Mouse (Mus musculus) gastrocnemius, postnatal 25 days (tissue): ENCODE measurements at regions not wholly inside any gene's neighbourhood (a gene's known extent, or its start where the extent isn't known, plus 50 kb on each side); places are given as distances from the start of the nearest gene placed in this dataset.

Experiments
- DNase-seq: peaks from one replicate; pipeline ENCODE4 v3.0.0; 2022

DNA sequence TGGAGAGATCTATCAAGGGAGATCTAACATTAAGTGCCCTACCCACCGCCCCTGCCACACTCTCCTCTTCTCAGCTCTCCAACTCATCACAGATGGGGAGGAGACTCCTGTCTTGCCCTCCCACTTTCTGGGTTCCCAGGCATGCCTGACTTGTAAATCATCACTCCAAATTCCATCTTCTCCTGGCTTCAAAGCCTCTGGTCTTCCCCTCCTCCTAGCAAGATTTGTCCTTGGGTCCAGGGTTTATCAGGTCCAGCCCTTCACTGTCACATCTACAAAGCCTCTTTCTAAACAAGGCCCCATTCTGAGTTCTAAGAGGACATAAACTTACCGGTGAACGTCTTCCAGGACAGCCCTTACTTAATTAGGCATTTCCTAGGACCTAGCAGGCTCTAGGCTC, 73.3 kb upstream of the Col5a1 start:
- DNase-seq, result no peak

DNA sequence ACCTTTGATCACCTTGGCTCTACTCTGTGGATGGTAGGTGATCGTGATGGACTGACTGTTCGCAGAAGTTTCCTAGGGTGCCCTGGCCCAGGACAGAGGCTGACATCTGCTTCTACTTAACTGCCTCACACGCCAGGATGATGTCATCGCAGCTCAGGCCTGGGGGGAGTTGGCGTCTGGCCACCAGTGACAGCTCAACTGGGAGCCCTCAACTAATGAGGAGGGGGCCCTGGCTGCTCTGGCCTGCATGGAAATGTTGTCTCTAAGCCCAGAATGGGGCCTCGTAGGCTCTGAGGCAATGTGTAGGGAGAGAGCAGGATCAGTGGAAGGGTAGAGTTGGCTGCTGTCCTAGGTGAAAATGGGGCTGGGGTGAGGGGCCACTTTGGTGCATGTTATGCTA, 72.9 kb upstream of the Col5a1 start:
- DNase-seq, result peak; percentile 54

DNA sequence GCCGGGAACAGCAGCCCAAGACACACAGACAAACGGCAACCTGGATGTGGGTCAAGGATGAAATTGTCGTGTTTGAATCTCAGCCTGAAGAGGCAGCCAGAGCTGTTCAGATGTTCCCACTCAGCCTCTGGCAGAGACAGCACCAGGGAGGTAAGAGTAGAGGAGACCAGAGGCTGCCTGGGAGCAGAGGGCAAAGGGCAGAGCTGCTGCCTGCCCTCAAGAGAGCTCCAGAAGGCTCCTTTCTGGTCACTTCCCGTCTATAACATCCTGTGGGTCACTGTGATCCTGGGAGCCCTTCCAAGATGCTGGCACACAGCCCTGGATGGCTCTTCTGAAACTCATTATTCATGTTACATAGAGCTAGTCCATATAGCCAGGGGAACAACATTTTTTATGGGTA, 67.6 kb upstream of the Col5a1 start:
- peak; percentile 20 for DNase-seq

DNA sequence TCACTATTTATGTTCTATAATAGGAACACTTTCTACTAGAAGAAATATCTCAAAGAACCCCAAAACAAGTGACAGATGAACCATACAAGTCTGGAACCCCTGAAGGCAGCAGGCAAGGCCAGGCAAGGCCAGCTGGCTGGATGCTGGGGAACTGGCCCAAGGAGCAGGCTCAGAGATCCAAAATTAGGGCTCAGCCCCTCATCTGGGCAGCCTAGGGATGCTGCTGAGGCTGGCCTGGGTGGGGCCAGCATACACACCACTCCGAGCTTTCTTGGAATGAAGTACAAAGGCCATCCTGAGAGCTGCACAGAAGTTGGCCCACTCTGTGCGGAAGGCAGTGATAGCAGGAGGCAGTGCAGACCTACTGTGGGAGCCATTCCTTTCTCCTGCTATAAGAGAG, 59.4 kb upstream of the Col5a1 start:
- DNase-seq, result peak; percentile 56

DNA sequence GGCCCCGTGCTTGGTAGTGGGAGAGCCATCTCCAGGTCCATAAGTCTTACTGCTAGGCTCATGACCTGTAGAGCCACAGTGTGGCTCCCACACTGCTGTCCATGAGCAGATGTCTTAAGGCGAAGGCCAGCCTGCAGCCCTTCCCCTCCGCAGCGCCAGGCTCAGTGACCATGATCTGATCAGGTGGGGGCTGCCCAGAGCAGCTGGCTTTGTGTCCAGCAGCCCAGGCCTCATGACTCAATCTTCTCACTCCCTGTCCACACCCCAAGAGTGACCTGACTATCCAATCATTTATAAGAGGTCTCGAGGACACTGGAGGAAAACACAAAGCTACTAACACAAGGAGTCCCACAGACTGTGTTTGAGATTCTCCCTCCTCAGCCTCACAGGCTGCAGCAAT, 58.6 kb upstream of the Col5a1 start:
- peak; percentile 37 for DNase-seq

DNA sequence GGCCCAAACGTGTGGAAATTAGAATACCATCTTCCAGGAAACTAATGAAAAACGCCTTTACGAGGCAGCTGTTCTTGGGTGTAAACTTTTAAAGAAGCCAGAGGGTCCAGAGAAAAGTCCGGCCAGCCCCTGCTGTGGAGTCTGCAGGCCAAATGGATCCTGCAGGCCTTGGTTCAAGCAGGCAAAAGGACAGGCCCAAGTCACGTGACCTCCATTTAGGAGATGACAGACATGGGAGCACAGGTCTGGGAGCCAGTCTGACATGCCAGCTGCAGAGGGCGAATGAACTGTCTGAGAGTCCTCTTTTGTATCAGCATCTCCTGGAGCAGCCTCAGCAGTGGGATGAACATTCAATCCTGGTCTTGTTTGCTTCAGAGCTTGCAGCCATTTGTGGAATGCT, 58.0 kb upstream of the Col5a1 start:
- no peak for DNase-seq

DNA sequence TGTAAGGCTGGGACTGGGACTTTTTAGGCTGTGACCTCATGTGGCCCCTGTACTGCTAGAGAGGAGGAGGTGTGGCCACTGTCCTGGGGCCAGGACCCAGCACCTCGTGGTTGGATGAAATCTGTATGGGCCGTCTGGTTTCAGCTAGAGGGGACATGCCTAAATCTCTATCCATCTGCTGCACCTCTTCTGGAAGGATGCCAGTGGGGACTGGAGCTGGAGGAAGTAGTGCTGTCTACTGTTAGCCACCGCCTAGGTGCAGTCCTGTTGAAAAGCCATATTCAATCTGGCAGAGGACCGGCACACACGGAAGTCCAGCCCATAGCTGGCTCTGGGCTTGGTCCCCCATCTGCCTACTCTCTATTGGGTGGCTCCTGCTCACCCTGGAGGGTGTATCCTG, 56.7 kb upstream of the Col5a1 start:
- DNase-seq, result no peak

DNA sequence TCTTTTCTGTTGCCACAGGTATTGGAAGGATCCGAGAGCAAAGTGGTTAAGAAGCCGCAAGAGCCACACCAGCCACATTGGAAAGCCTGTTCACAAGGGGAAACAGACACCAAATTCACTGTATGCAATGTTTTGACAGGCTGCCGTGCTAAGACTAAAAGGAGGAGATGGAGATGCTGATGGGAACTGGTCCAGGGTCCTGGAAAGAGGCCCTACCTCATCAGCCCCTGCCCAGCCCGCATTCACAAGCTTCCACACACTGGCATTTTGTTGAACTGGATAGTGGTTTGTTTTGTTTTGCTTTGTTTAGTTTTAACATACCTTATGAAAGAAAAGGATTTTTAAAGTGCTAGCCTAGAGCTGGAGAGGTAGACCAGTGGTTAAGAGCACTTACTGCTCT, 51.3 kb upstream of the Col5a1 start:
- DNase-seq, result no peak

DNA sequence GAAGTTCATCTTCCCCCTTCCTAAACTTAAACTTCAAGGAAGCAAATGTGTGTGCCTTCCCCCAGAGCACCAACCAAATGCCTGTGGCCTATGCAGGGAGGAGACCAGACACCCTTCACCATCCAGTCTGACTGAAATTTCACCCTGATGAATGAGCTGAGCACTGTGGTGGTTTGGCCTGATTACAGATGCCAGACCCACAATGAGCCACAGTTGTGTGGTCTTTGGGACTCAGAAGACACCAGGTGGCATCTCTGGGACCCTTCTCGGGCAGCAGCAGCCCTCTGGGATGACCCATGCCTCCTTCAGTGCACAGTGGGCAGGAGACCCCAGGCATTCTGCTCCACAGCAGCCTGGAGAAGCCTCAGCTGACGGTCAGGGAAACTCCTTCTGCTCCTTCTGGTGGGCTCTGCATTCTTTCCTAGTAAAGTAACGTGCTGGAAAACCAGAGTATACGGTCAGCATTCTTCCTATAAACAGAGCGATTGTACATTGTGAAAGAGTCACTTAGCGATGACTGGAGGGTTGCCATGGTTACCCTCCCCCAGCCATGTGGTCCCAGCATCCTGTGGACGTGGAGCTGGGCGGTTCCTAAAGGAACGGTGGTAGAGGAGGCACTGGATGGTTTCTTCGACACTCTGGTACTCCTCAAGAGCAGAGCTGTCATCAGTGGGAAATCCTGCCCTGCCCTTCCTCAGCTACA, 50.3 kb upstream of the Col5a1 start:
- no peak for DNase-seq
